Mouse (Mus musculus) neutrophil, adult 5-6 weeks (primary cell): ENCODE results near the gene Nceh1. TPM values are rescaled to one million over a fixed set of nuclear protein-coding genes. Genes with fewer than 3 reads are reported as not detected.
A peak's percentile ranks its signal among the peaks of the same experiment; 100 is the strongest.

ENCODE experiments used
- ATAC-seq: fragments of 151-379, 151-347 bp; 2 replicates; pipeline ENCODE4 v1.8.0; 2017; ENCODE audit warnings: mild to moderate bottlenecking, moderate TSS enrichment; ENCODE audit not compliant: insufficient number of reproducible peaks, poor library complexity, low FRiP score, severe bottlenecking; ENCODE audit errors: extremely low read depth
- total RNA-seq: library from RNA; stranded (forward); fragments of 200-1000 nt; gene quantifications from 2 replicates; pipeline ENCODE4 v1.2.3, GENCODE M21; 2017

Gene Nceh1
- total RNA-seq, 1 experiment from 2014 or later: 13.2 TPM

DNA sequence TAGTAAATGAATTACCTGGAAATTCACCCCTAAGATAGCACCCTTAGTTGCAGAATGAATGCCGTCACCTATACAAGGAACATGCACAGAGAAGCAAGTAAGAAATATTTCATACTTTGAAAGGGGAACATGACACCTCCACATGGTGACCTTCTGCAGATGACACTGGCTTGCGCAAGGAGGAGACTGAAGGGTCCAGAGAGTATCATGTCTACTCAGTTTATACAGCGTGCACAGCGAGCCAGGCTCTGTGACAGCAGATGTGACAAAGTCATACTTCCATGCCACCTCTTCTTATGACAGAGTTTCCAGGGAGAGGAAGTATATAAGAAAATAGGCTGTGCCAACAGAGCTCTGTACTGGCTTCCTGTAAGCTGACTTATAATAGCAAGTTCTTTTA is 128.7 kb downstream of the Nceh1 start:
- ATAC-seq: no peak

- ATAC-seq: peak; percentile 37; the same call in 1 of the 2 replicates
These were observed 131.9 kb downstream of the Nceh1 start for GRCm38 (mm10) chr3:27314506-27315164.

- ATAC-seq: peak; percentile 79
These were observed 134.0 kb downstream of the Nceh1 start, which contains the start of gene Tnfsf10 for GRCm38 (mm10) chr3:27316559-27317287. TSS of gene Tnfsf10 (plus strand) at chr3:27317028.

DNA sequence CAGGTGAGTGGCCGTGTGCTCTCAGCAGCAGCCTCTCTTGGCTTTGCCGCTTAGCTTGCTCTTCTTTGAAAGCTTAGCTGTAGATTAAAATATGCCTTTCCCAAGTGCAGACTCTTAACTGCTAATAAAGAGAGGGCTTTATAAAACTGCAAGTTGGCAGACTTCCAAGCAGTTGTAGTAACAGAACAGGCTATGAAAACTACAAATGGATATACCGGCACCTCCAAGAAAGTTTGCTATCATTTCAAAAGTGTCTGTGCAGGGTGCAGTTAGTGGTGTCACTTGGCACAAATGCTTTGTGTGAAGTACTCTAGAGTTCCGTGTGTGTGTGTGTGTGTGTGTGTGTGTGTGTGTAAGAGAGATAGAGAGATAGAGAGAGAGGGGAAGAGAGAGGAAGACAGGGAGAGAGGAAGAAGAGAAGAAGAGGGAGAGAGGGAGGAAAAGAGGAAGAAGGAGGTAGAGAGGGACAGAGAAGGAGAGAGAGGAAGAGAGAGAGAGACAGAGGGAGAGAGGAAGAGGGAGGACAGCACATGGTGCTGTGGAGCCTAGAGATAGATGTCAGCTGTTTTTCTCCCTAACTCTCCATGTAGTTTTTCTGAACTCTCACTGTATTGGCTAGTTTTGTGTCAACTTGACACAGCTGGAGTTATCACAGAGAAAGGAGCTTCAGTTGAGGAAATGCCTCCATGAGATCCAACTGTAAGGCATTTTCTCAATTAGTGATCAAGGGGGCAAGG is 134.7 kb downstream of the Nceh1 start:
- no peak for ATAC-seq

- no peak for ATAC-seq
These were observed 136.9 kb downstream of the Nceh1 start for GRCm38 (mm10) chr3:27319650-27320049.

- no peak for ATAC-seq
These were observed 138.1 kb downstream of the Nceh1 start for GRCm38 (mm10) chr3:27320613-27321495.

DNA sequence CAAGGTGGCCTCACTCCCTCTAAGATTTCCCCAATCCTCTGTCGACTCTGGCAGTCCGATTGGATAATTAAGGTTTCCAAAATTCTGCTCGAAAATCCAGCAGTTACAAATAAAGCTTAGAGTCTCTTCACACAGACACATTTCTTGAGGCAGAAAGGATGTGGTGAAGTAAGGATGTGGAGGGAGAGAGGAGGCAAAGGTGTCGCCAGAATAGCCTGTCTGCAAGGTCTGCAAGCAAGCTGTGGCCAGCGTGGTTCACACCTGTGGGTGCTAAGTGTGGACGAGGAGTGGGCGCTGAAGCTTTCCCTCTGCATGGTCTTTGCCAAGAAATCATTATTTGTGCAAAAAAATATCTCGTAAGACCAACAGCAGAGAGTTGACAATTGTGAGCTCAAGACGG is 139.8 kb downstream of the Nceh1 start:
- ATAC-seq: no peak

DNA sequence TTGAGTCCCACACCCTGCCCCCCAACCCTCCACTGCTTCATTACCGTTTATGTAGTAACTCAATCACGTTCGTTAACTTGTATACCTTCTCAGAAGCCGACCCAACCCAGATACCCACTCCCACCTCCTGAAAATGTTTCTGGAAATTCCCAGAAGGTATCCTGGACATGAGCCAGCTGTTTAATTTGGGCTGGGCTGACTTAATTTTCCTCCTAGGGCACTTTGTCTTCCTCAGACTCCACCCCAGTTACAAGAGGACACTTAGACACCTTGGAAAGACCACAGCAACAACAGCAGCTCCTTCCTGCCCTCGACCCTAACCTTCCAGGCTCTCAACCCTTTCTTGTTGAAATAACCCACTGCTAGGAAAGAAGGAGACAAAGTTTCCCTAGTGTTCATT is 140.8 kb downstream of the Nceh1 start:
- ATAC-seq: no peak

GRCm38 (mm10) chr3:27326633-27327191 is 143.9 kb downstream of the Nceh1 start:
- ATAC-seq: no peak

DNA sequence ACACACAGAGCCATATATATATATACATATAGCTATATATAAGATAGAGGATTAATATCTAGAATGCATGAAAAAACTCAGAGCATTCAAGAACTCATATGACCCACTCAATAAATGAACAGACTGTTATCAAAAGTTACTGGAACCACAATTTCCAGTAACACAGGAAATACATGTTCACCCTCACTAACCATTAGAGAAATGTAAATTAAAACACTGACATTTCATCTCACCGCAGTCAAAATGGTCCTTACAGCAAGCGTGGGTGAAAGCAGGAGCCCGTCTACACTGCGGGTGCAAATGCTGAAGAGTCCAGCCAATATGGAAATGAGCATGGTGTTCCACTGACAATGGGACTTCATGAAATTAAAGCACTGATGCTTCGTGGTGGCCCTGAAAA is 147.9 kb downstream of the Nceh1 start:
- no peak for ATAC-seq

Other genes with a start within 250 kb of the Nceh1 start
- 5.8 and 6.9 TPM in 2 replicates for gene Ect2, start 29.1 kb upstream of the Nceh1 start, total RNA-seq
- 2.4 and 2.5 TPM in 2 replicates for gene Tnfsf10, start 134.1 kb downstream of the Nceh1 start, total RNA-seq
- 0.12 TPM in 1 of 2 replicates, not detected in the other for gene Ghsr, start 188.4 kb downstream of the Nceh1 start, total RNA-seq